Mouse (Mus musculus) liver, postnatal 0 days (tissue): ENCODE results near the gene Mrpl43.

Source experiments
- CTCF ChIP-seq: sonication (generic); IDR thresholded peaks from 2 replicates; pipeline ENCODE4 v1.5.1; 2016; ENCODE audit warnings: antibody characterized with exemption, low read depth
- EP300 ChIP-seq: IDR thresholded peaks from 2 replicates; pipeline ENCODE4 v1.6.1; 2016; ENCODE audit warnings: antibody characterized with exemption, low read depth, mild to moderate bottlenecking

GRCm38 (mm10) chr19:44997786-44998185 lies 8.5 kb downstream of the Mrpl43 start:
- TF ChIP-seq EP300 (no peak), CTCF (no peak)
